ENCODE assay signal across 9 mouse cellular contexts in genomic region chr14:76731096-76731986, GRCm38 (mm10).
DNase-seq lines count a peak whose midpoint lies in the region; ATAC-seq and TF ChIP-seq lines count a peak whose summit lies in the region.
"Had no signal": no experiment of that assay in that cellular context is flagged by ENCODE, and none has a peak within 500 bp of the region (broad histone marks: within the 10 kb centered on the region; RNA-seq: fewer than 3 reads in every experiment).

No protein-coding gene starts in this region.

- ATAC-seq in stomach, postnatal 0 days (ENCODE audit: low FRiP score, low TSS enrichment): no peak; the same call in 1 of the 2 replicates
- ATAC-seq in hindbrain, embryonic 16.5 days: no peak

- H3K27me3 ChIP-seq in stomach, postnatal 0 days (ENCODE audit: control insufficient read depth, insufficient read depth, low read length): no peaks in the 10 kb centered on the region
- H3K27me3 ChIP-seq in hindbrain, embryonic 16.5 days (replicated peaks; ENCODE audit: control insufficient read depth, insufficient read depth, low read length): no peaks in the 10 kb centered on the region

- 60% methylated on average over 19 of the region's 19 CpGs for WGBS in stomach, postnatal 0 days
- WGBS in hindbrain, embryonic 16.5 days: 86% methylated on average over 19 of the region's 19 CpGs

- H3K4me2 ChIP-seq in stomach, postnatal 0 days (replicated peaks; ENCODE audit: low read depth): no peak overlapping the region
- no peak overlapping the region for H3K4me2 ChIP-seq in hindbrain, embryonic 16.5 days (ENCODE audit: low read length)

- no peaks in the 10 kb centered on the region for H3K9me3 ChIP-seq in stomach, postnatal 0 days (ENCODE audit: control insufficient read depth, low read length)
- no peaks in the 10 kb centered on the region for H3K9me3 ChIP-seq in hindbrain, embryonic 16.5 days (ENCODE audit: control insufficient read depth, low read length)

- DNase-seq in ovary, postnatal 36 days (ENCODE audit: low spot score): peak; percentile 28
- DNase-seq in ovary, postnatal 14 days (ENCODE audit: low spot score): no peak
- peak; percentile 98 for DNase-seq in heart, adult 11 months
- DNase-seq in heart, postnatal 25 days (ENCODE audit: low spot score): peak; percentile 51
- peak; percentile 33 for DNase-seq in stomach, postnatal 0 days (ENCODE audit: low spot score)
- DNase-seq in embryo, embryonic 10.5 days (ENCODE audit: low spot score): no peak
- DNase-seq: kidney, adult 2 months; right cerebral cortex, postnatal 25 days had no signal

- H3K27ac ChIP-seq in stomach, postnatal 0 days (replicated peaks): no peak overlapping the region
- no peak overlapping the region for H3K27ac ChIP-seq in hindbrain, embryonic 16.5 days (ENCODE audit: low read depth, low read length)

- no peak for TF ChIP-seq CTCF in stomach, postnatal 0 days (IDR thresholded peaks at IDR 0.05; ENCODE audit: low read depth)

- no peak for TF ChIP-seq EP300 in stomach, postnatal 0 days (optimal IDR thresholded peaks at IDR 0.05)

- intact Hi-C loops in heart, postnatal 25 days (cut with DNase I): loop anchor here (2.0 to 5.0 kb wide), 4 partner anchors 91 to 227 kb away; no protein-coding TSS in a partner anchor

- H3K4me3 ChIP-seq in stomach, postnatal 0 days (ENCODE audit: low read depth, low read length): no peak overlapping the region
- no peak overlapping the region for H3K4me3 ChIP-seq in hindbrain, embryonic 16.5 days (ENCODE audit: low read length)

- 0 out of 2 replicates have a peak, but pooled peaks cover 3% of the 10 kb centered on the region for H3K4me1 ChIP-seq in stomach, postnatal 0 days (replicated peaks; ENCODE audit: control insufficient read depth, insufficient read depth)
- H3K4me1 ChIP-seq in hindbrain, embryonic 16.5 days (ENCODE audit: control insufficient read depth, insufficient read depth, low read depth, low read length): peaks cover 5% of the 10 kb centered on the region

- no peaks in the 10 kb centered on the region for H3K36me3 ChIP-seq in stomach, postnatal 0 days (ENCODE audit: control insufficient read depth, insufficient read depth, low read length)
- no peaks in the 10 kb centered on the region for H3K36me3 ChIP-seq in hindbrain, embryonic 16.5 days (ENCODE audit: control insufficient read depth, insufficient read depth, low read length)

- no peak overlapping the region for H3K9ac ChIP-seq in stomach, postnatal 0 days (ENCODE audit: low read length)
- H3K9ac ChIP-seq in hindbrain, embryonic 16.5 days (ENCODE audit: low read depth, low read length): no peak overlapping the region

Comparison
In these comparisons a context has a peak if more than half of its experiments do, and no peak if none do; other contexts are left out.
1. DNase-seq: peak in ovary, postnatal 36 days (single experiment), heart, adult 11 months (single experiment), heart, postnatal 25 days (single experiment) and stomach, postnatal 0 days (single experiment); none in ovary, postnatal 14 days (single experiment) and embryo, embryonic 10.5 days (single experiment).